Comparison of ENCODE assay signal across 13 mouse cellular contexts in the genomic region with DNA sequence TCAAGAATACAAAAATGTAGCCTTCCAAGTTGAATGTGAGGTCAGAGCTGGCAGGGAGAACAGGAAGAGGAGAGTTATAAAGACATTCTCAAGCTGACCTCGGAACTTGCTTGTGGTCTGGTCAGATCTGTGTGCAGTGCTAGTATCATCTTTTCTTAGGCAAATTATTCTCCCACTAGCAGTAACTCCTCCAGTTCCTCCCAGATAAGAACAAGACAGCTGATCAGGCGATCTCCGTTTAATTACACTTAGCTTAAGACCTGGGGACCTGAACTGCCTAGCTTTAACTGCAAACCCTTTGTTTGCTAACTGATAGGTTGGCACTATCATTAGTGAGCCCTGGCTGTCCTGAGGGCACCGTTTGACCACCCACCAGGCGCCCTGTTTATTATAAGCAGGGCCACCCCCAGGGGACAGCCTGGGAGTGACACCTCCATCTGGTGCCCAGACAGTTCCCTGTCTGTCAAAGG. TPM values are rescaled to one million over a fixed set of nuclear protein-coding genes. Genes with fewer than 3 reads are reported as not detected.
DNase-seq lines count a peak whose midpoint lies in the region; ATAC-seq and TF ChIP-seq lines count a peak whose summit lies in the region.
"Had no signal": no experiment of that assay in that cellular context is flagged by ENCODE, and none has a peak within 500 bp of the region (broad histone marks: within the 10 kb centered on the region; RNA-seq: fewer than 3 reads in every experiment).

No protein-coding gene starts in this region.

- H3K4me3 ChIP-seq in kidney, embryonic 15.5 days (replicated peaks), result no peak overlapping the region
- no peak overlapping the region for H3K4me3 ChIP-seq in midbrain, embryonic 13.5 days (replicated peaks)
- H3K4me3 ChIP-seq: forebrain, embryonic 12.5 days had no signal

- TF ChIP-seq CTCF in brain, embryonic 14.5 days (IDR thresholded peaks at IDR 0.05; ENCODE audit: borderline replicate concordance, extremely low read depth, insufficient read depth, insufficient read length), result no peak

- no peak overlapping the region for H3K9ac ChIP-seq in kidney, embryonic 15.5 days
- H3K9ac ChIP-seq in midbrain, embryonic 13.5 days (replicated peaks), result no peak overlapping the region
- H3K9ac ChIP-seq: forebrain, embryonic 12.5 days had no signal

- no peaks in the 10 kb centered on the region for H3K27me3 ChIP-seq in kidney, embryonic 15.5 days
- 0 out of 2 replicates have a peak, but pooled peaks cover 9% of the 10 kb centered on the region for H3K27me3 ChIP-seq in midbrain, embryonic 13.5 days

- DNase-seq in kidney, adult 8-10 months, result no peak
- peak; percentile 13 for DNase-seq in brain, embryonic 14.5 days (ENCODE audit: low read depth)
- peak; percentile 32 for DNase-seq in embryo, embryonic 9.5 days (ENCODE audit: extremely low spot score)
- no peak for DNase-seq in thymus, postnatal 36 days
- no peak for DNase-seq in gastrocnemius, postnatal 4 days (ENCODE audit: low spot score in 2 of 2)
- DNase-seq in heart, adult 9 months (ENCODE audit: low spot score in 2 of 2), result no peak
- DNase-seq: gastrocnemius, postnatal 36 days had no signal

- 14% methylated on average over 5 of the region's 5 CpGs for WGBS in kidney, embryonic 15.5 days
- 26% methylated on average over 5 of the region's 5 CpGs for WGBS in midbrain, embryonic 13.5 days

- no peak for TF ChIP-seq POLR2A in brain, embryonic 14.5 days (IDR thresholded peaks at IDR 0.05; ENCODE audit: borderline replicate concordance, extremely low read depth, insufficient read depth, insufficient read length, poor library complexity, severe bottlenecking)

- peak overlapping the region; percentile 15; the same call in 1 of the 2 replicates for H3K27ac ChIP-seq in kidney, embryonic 15.5 days
- peak overlapping the region; percentile 9; the same call in 1 of the 2 replicates for H3K27ac ChIP-seq in midbrain, embryonic 13.5 days
- H3K27ac ChIP-seq: forebrain, embryonic 12.5 days had no signal

- H3K4me1 ChIP-seq in kidney, embryonic 15.5 days, result peaks cover 10% of the 10 kb centered on the region
- peaks cover 16% of the 10 kb centered on the region for H3K4me1 ChIP-seq in midbrain, embryonic 13.5 days (replicated peaks)

- H3K4me2 ChIP-seq in kidney, embryonic 15.5 days, result 0 out of 2 replicates have a peak overlapping the region, but pooled peaks have one; percentile 1
- H3K4me2 ChIP-seq in midbrain, embryonic 13.5 days (replicated peaks), result no peak overlapping the region
- H3K4me2 ChIP-seq: forebrain, embryonic 12.5 days had no signal

- ATAC-seq in kidney, embryonic 15.5 days (replicated peaks; ENCODE audit: low FRiP score), result 0 out of 2 replicates have a peak, but pooled peaks have one; percentile 6
- peak; percentile 67 for ATAC-seq in midbrain, embryonic 13.5 days

- no peaks in the 10 kb centered on the region for H3K9me3 ChIP-seq in kidney, embryonic 15.5 days (replicated peaks)
- no peaks in the 10 kb centered on the region for H3K9me3 ChIP-seq in midbrain, embryonic 13.5 days
- H3K9me3 ChIP-seq: forebrain, embryonic 12.5 days had no signal

- no peaks in the 10 kb centered on the region for H3K36me3 ChIP-seq in kidney, embryonic 15.5 days
- no peaks in the 10 kb centered on the region for H3K36me3 ChIP-seq in midbrain, embryonic 13.5 days
- H3K36me3 ChIP-seq: forebrain, embryonic 12.5 days had no signal

RNA-seq across cellular contexts. Expression of a gene that starts 19.4 kb away (rescaled TPM):
- polyA plus RNA-seq in kidney, embryonic 15.5 days (2015; fragmentation: Nextera tagmentation; extraction: Ambion mirVana), result not detected in 2 replicates
- polyA plus RNA-seq in brain, embryonic 14.5 days (2012; rRNA removed), result 0.19 and 0.25 TPM in 2 replicates
- not detected in 2 replicates for polyA plus RNA-seq in midbrain, embryonic 13.5 days (2015; fragmentation: Nextera tagmentation; extraction: Ambion mirVana)
- not detected for total RNA-seq in gastrocnemius, postnatal 4 days (2021)
- total RNA-seq: gastrocnemius, postnatal 36 days; layer of hippocampus, postnatal 10 days had no signal
- polyA plus RNA-seq: forebrain, embryonic 12.5 days; intestine, embryonic 14.5 days; liver, embryonic 16.5 days had no signal

RNA-seq across cellular contexts. Expression of a gene that starts 20.8 kb away (rescaled TPM):
- polyA plus RNA-seq in kidney, embryonic 15.5 days (2015; fragmentation: Nextera tagmentation; extraction: Ambion mirVana), result 3.9 and 4.7 TPM in 2 replicates
- polyA plus RNA-seq in brain, embryonic 14.5 days (2012; rRNA removed), result 0.95 and 1.2 TPM in 2 replicates
- polyA plus RNA-seq in midbrain, embryonic 13.5 days (2015; fragmentation: Nextera tagmentation; extraction: Ambion mirVana), result 1.4 and 2.2 TPM in 2 replicates
- total RNA-seq in gastrocnemius, postnatal 4 days (2021), result 1 to 10 TPM; 3.1 to 3.3 TPM

RNA-seq across cellular contexts. Expression of a gene that starts 44.6 kb away (rescaled TPM):
- 17.1 and 17.6 TPM in 2 replicates for polyA plus RNA-seq in kidney, embryonic 15.5 days (2015; fragmentation: Nextera tagmentation; extraction: Ambion mirVana)
- polyA plus RNA-seq in brain, embryonic 14.5 days (2012; rRNA removed), result 8.5 and 9.3 TPM in 2 replicates
- 7.8 and 8.0 TPM in 2 replicates for polyA plus RNA-seq in midbrain, embryonic 13.5 days (2015; fragmentation: Nextera tagmentation; extraction: Ambion mirVana)
- 10 to 100 TPM; 15.8 to 17.8 TPM for total RNA-seq in gastrocnemius, postnatal 4 days (2021)

RNA-seq across cellular contexts. Expression of a gene that starts 53.2 kb away (rescaled TPM):
- 26.1 and 27.1 TPM in 2 replicates for polyA plus RNA-seq in kidney, embryonic 15.5 days (2015; fragmentation: Nextera tagmentation; extraction: Ambion mirVana)
- 26.5 and 36.3 TPM in 2 replicates for polyA plus RNA-seq in brain, embryonic 14.5 days (2012; rRNA removed)
- 19.7 and 25.1 TPM in 2 replicates for polyA plus RNA-seq in midbrain, embryonic 13.5 days (2015; fragmentation: Nextera tagmentation; extraction: Ambion mirVana)
- total RNA-seq in gastrocnemius, postnatal 4 days (2021), result 10 to 100 TPM; 27.3 to 30.9 TPM

Comparison
In these comparisons a context has a peak if more than half of its experiments do, and no peak if none do; other contexts are left out.
1. DNase-seq: peak in brain, embryonic 14.5 days (single experiment) and embryo, embryonic 9.5 days (single experiment); none in kidney, adult 8-10 months (0 of 2), thymus, postnatal 36 days (0 of 2), gastrocnemius, postnatal 4 days (0 of 2) and heart, adult 9 months (0 of 2).